Mouse (Mus musculus) heart, postnatal 0 days (tissue): Measurements from ENCODE around the gene Polr3a.

Experiments
- CTCF ChIP-seq: IDR thresholded peaks from 2 replicates; pipeline ENCODE4 v1.5.1; 2016; ENCODE audit warnings: antibody characterized with exemption, control low read depth, low read depth
- EP300 ChIP-seq: IDR thresholded peaks from 2 replicates; pipeline ENCODE4 v1.6.1; 2016; ENCODE audit warnings: antibody characterized with exemption, low read depth

DNA sequence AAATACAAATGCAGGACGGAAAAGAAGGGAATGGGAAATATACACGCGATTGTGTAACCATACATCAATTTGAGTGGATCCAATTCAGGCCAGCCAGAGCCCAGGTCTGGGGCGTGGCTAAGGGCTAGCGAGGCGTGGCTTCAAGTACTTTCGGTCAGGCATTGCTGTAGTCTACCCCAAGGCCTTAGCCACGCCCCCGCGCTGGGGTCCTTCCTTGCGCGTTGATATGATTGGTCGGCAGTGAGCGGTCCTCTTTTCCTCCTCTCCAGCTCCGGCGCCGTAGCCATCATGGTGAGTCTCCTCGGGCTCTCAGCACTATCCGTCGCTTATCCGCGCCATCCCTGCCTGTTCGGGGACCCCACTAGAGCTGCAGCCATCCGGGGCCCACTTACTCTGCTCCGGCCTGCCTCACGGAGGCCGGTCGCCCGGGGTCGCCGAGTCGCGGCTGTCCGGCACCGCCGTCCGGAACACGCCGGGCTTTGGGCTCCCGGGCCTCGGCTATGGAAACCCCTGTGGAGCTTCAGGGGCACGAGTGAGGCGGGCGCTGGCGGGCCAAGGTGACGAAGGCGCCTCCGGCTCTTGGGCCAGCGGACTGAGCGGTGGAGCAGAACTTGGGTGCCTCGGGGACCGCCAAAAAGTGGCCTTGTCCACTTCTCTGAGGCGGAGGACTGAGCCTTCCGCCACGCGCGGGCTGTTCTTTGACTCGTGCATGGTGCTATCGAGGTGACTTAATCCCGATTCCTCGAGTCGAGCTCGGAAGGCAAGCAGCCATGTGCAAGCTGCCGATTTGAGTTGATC, 3.8 kb upstream of the Polr3a start:
- no peak for TF ChIP-seq EP300
- TF ChIP-seq CTCF = no peak
